10 mouse cellular contexts compared by ENCODE assay signal in genomic region chr9:66078493-66078892, GRCm38 (mm10). TPM values are rescaled to one million over a fixed set of nuclear protein-coding genes. Genes with fewer than 3 reads are reported as not detected.
A peak's percentile ranks its signal among the peaks of the same experiment; 100 is the strongest.
DNase-seq lines count a peak whose midpoint lies in the region; ATAC-seq and TF ChIP-seq lines count a peak whose summit lies in the region.
"Had no signal": no experiment of that assay in that cellular context is flagged by ENCODE, and none has a peak within 500 bp of the region (broad histone marks: within the 10 kb centered on the region; RNA-seq: fewer than 3 reads in every experiment).

No protein-coding gene starts in this region.

- 9% methylated on average over 14 of the region's 14 CpGs for WGBS in kidney, postnatal 0 days
- 21% methylated on average over 14 of the region's 14 CpGs for WGBS in hindbrain, embryonic 15.5 days
- WGBS in midbrain, embryonic 14.5 days: 10% methylated on average over 14 of the region's 14 CpGs

- H3K4me3 ChIP-seq in kidney, postnatal 0 days (replicated peaks; ENCODE audit: low read depth, low read length): no peak overlapping the region
- H3K4me3 ChIP-seq in hindbrain, embryonic 15.5 days: no peak overlapping the region
- no peak overlapping the region for H3K4me3 ChIP-seq in midbrain, embryonic 14.5 days (replicated peaks; ENCODE audit: low read depth, low read length)

- H3K4me2 ChIP-seq in kidney, postnatal 0 days (ENCODE audit: low read length): peak overlapping the region; percentile 11; the same call in 1 of the 2 replicates
- H3K4me2 ChIP-seq in hindbrain, embryonic 15.5 days: peak overlapping the region; percentile 24
- peak overlapping the region; percentile 34 for H3K4me2 ChIP-seq in midbrain, embryonic 14.5 days (ENCODE audit: low read length)

- no peak overlapping the region for H3K27ac ChIP-seq in kidney, postnatal 0 days
- H3K27ac ChIP-seq in hindbrain, embryonic 15.5 days (replicated peaks): peak overlapping the region; percentile 13; the same call in 1 of the 2 replicates
- no peak overlapping the region; the same call in 1 of the 2 replicates for H3K27ac ChIP-seq in midbrain, embryonic 14.5 days (replicated peaks; ENCODE audit: low read depth, low read length)
- H3K27ac ChIP-seq: macrophage had no signal

- H3K4me1 ChIP-seq in kidney, postnatal 0 days (replicated peaks; ENCODE audit: insufficient read depth, low read length): no peaks in the 10 kb centered on the region
- peaks cover 6% of the 10 kb centered on the region; the same call in 1 of the 2 replicates for H3K4me1 ChIP-seq in hindbrain, embryonic 15.5 days (replicated peaks)
- H3K4me1 ChIP-seq in midbrain, embryonic 14.5 days (ENCODE audit: control insufficient read depth, insufficient read depth, low read length): no peaks in the 10 kb centered on the region

- H3K36me3 ChIP-seq in kidney, postnatal 0 days (ENCODE audit: insufficient read depth, low read length): no peaks in the 10 kb centered on the region
- H3K36me3 ChIP-seq in hindbrain, embryonic 15.5 days: no peaks in the 10 kb centered on the region
- no peaks in the 10 kb centered on the region for H3K36me3 ChIP-seq in midbrain, embryonic 14.5 days (ENCODE audit: control insufficient read depth, insufficient read depth, low read length)
- H3K36me3 ChIP-seq: G1E had no signal

- DNase-seq in kidney, postnatal 0 days (ENCODE audit: low spot score): peak; percentile 31
- DNase-seq in kidney, postnatal 36 days: no peak
- peak; percentile 60 for DNase-seq in embryo, embryonic 9.5 days (ENCODE audit: extremely low spot score)
- DNase-seq in midbrain, embryonic 14.5 days: peak; percentile 54
- DNase-seq in ovary, postnatal 14 days (ENCODE audit: low spot score): no peak

- H3K9me3 ChIP-seq in kidney, postnatal 0 days (replicated peaks; ENCODE audit: low read length): no peaks in the 10 kb centered on the region
- H3K9me3 ChIP-seq in hindbrain, embryonic 15.5 days: no peaks in the 10 kb centered on the region
- no peaks in the 10 kb centered on the region for H3K9me3 ChIP-seq in midbrain, embryonic 14.5 days (ENCODE audit: control insufficient read depth, low read length)

- no peak overlapping the region for H3K9ac ChIP-seq in kidney, postnatal 0 days (ENCODE audit: low read depth, low read length)
- no peak overlapping the region for H3K9ac ChIP-seq in hindbrain, embryonic 15.5 days
- H3K9ac ChIP-seq in midbrain, embryonic 14.5 days (replicated peaks; ENCODE audit: low read length): peak overlapping the region; percentile 24

- no peak for TF ChIP-seq CTCF in kidney, postnatal 0 days (IDR thresholded peaks at IDR 0.05; ENCODE audit: low read depth)

- H3K27me3 ChIP-seq in kidney, postnatal 0 days (ENCODE audit: insufficient read depth, low read length): no peaks in the 10 kb centered on the region
- H3K27me3 ChIP-seq in hindbrain, embryonic 15.5 days: no peaks in the 10 kb centered on the region
- no peaks in the 10 kb centered on the region for H3K27me3 ChIP-seq in midbrain, embryonic 14.5 days (ENCODE audit: control insufficient read depth, insufficient read depth, low read length)

- ATAC-seq in kidney, postnatal 0 days (replicated peaks; ENCODE audit: low FRiP score, low read depth): no peak
- peak; percentile 63; the same call in 1 of the 2 replicates for ATAC-seq in hindbrain, embryonic 15.5 days (ENCODE audit: low FRiP score, low read depth)
- no peak for ATAC-seq in midbrain, embryonic 14.5 days (ENCODE audit: low FRiP score, low TSS enrichment)
- ATAC-seq in erythroid progenitor cell, adult 5-6 weeks (replicated peaks; ENCODE audit: low FRiP score, poor library complexity, severe bottlenecking): no peak
- ATAC-seq in megakaryocyte, adult 5-6 weeks (ENCODE audit: poor library complexity, severe bottlenecking): no peak

RNA-seq across cellular contexts. Expression of gene Snx22, which starts 9.0 kb away (rescaled TPM):
- 1.1 and 1.4 TPM in 2 replicates for polyA plus RNA-seq in kidney, postnatal 0 days (2015; fragmentation: Nextera tagmentation; extraction: Ambion mirVana)
- 9.1 and 11.6 TPM in 2 replicates for polyA plus RNA-seq in hindbrain, embryonic 15.5 days (2015; fragmentation: Nextera tagmentation; extraction: Ambion mirVana)
- polyA plus RNA-seq in midbrain, embryonic 14.5 days (2014; fragmentation: Nextera tagmentation; extraction: Ambion mirVana): 6.5 and 8.2 TPM in 2 replicates
- total RNA-seq in erythroid progenitor cell, adult 5-6 weeks (2015; ENCODE audit: low replicate concordance): 179 and 188 TPM in 2 replicates
- 123 and 145 TPM in 2 replicates for total RNA-seq in erythroid progenitor cell, adult 5-6 weeks (2017; ENCODE audit: low replicate concordance)
- total RNA-seq in megakaryocyte, adult 5-6 weeks (2015): 0.21 TPM in 1 of 2 replicates, not detected in the other
- 0.37 and 0.77 TPM in 2 replicates for total RNA-seq in megakaryocyte, adult 5-6 weeks (2017)
- polyA plus RNA-seq: G1E had no signal

RNA-seq across cellular contexts. Expression of gene Ppib, which starts 18.5 kb away (rescaled TPM):
- polyA plus RNA-seq in kidney, postnatal 0 days (2015; fragmentation: Nextera tagmentation; extraction: Ambion mirVana): 760 and 789 TPM in 2 replicates
- polyA plus RNA-seq in hindbrain, embryonic 15.5 days (2015; fragmentation: Nextera tagmentation; extraction: Ambion mirVana): 346 and 359 TPM in 2 replicates
- polyA plus RNA-seq in midbrain, embryonic 14.5 days (2014; fragmentation: Nextera tagmentation; extraction: Ambion mirVana): 333 and 347 TPM in 2 replicates
- 181 and 260 TPM in 2 replicates for total RNA-seq in erythroid progenitor cell, adult 5-6 weeks (2015; ENCODE audit: low replicate concordance)
- total RNA-seq in erythroid progenitor cell, adult 5-6 weeks (2017; ENCODE audit: low replicate concordance): 219 and 274 TPM in 2 replicates
- 420 TPM in 2 replicates for total RNA-seq in megakaryocyte, adult 5-6 weeks (2015)
- 677 and 751 TPM in 2 replicates for total RNA-seq in megakaryocyte, adult 5-6 weeks (2017)

RNA-seq across cellular contexts. Expression of gene Snx1, which starts 47.9 kb away (rescaled TPM):
- 131 and 141 TPM in 2 replicates for polyA plus RNA-seq in kidney, postnatal 0 days (2015; fragmentation: Nextera tagmentation; extraction: Ambion mirVana)
- 76.7 and 76.9 TPM in 2 replicates for polyA plus RNA-seq in hindbrain, embryonic 15.5 days (2015; fragmentation: Nextera tagmentation; extraction: Ambion mirVana)
- polyA plus RNA-seq in midbrain, embryonic 14.5 days (2014; fragmentation: Nextera tagmentation; extraction: Ambion mirVana): 55.6 and 87.9 TPM in 2 replicates
- 67.1 and 84.0 TPM in 2 replicates for total RNA-seq in erythroid progenitor cell, adult 5-6 weeks (2015; ENCODE audit: low replicate concordance)
- total RNA-seq in erythroid progenitor cell, adult 5-6 weeks (2017; ENCODE audit: low replicate concordance): 81.5 and 97.5 TPM in 2 replicates
- 104 and 105 TPM in 2 replicates for total RNA-seq in megakaryocyte, adult 5-6 weeks (2015)
- 203 and 217 TPM in 2 replicates for total RNA-seq in megakaryocyte, adult 5-6 weeks (2017)

RNA-seq across cellular contexts. Expression of gene Ciao2a, which starts 47.9 kb away (rescaled TPM):
- 173 and 186 TPM in 2 replicates for polyA plus RNA-seq in kidney, postnatal 0 days (2015; fragmentation: Nextera tagmentation; extraction: Ambion mirVana)
- polyA plus RNA-seq in hindbrain, embryonic 15.5 days (2015; fragmentation: Nextera tagmentation; extraction: Ambion mirVana): 68.5 and 70.1 TPM in 2 replicates
- polyA plus RNA-seq in midbrain, embryonic 14.5 days (2014; fragmentation: Nextera tagmentation; extraction: Ambion mirVana): 68.4 and 76.2 TPM in 2 replicates
- 84.3 and 120 TPM in 2 replicates for total RNA-seq in erythroid progenitor cell, adult 5-6 weeks (2015; ENCODE audit: low replicate concordance)
- 36.8 and 53.8 TPM in 2 replicates for total RNA-seq in erythroid progenitor cell, adult 5-6 weeks (2017; ENCODE audit: low replicate concordance)
- total RNA-seq in megakaryocyte, adult 5-6 weeks (2015): 383 and 455 TPM in 2 replicates
- total RNA-seq in megakaryocyte, adult 5-6 weeks (2017): 259 and 261 TPM in 2 replicates

Comparison
In these comparisons a context has a peak if more than half of its experiments do, and no peak if none do; other contexts are left out.
1. DNase-seq: peak in kidney, postnatal 0 days (single experiment), embryo, embryonic 9.5 days (single experiment) and midbrain, embryonic 14.5 days (single experiment); none in kidney, postnatal 36 days (0 of 2) and ovary, postnatal 14 days (single experiment).
2. Peak in every context shown above with its lines, with median percentiles within 50 percentile points of each other: H3K4me2 ChIP-seq.